Mouse (Mus musculus) induced T-regulatory cell, adult 2 months (primary cell): Measurements from ENCODE around the gene Mif4gd.

Experiments
- DNase-seq: peaks from one replicate; pipeline ENCODE4 v3.0.0-alpha.2; 2012; ENCODE audit warnings: low read depth

Mif4gd gene

DNA sequence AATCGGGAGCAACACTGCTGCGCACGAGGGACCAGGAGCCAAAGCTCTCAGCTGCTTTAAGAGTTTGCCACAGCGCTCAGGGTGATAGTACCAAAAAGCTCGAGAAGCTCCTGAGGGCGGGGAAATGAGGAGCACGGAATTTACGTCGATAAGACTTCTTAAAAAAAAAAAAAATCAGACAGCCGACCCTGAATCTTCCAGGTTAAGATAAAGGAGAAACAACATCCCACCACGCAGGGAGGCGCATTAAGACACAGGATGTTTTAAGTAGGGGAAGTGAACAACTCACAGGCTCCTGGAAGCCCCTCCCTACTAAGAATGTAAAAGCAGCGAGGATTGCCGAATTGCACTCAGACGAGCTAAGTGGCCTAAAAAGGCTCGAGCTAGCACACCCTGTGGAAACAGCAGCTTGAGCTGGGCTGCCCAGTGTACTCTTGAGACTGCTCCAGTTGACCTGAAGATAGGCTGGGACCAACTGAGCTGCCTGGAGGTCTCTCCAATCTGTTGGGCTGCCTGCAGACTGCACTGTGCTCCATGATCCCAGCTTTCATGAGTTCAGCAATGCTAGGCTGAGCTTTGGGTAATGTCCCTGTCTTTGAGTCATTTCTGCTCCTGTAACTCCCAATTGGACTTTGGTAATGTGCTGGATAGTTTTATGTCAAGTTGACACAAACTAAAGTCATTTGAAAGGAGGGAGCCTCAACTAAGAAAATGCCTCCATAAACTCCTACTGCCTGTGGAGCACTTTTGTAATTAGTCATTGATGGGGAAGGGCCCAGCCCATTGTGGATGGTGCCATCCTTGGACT is 573 bp upstream of the Mif4gd start:
- no peak for DNase-seq

GRCm38 (mm10) chr11:115612059-115612409 is 735 bp downstream of the Mif4gd start:
- no peak for DNase-seq

GRCm38 (mm10) chr11:115611173-115611572 is 1.6 kb downstream of the Mif4gd start:
- no peak for DNase-seq

GRCm38 (mm10) chr11:115609576-115609975 is 3.2 kb downstream of the Mif4gd start:
- no peak for DNase-seq

- no peak for DNase-seq
Observed at GRCm38 (mm10) chr11:115608421-115609399, 4.1 kb downstream of the Mif4gd start.

DNA sequence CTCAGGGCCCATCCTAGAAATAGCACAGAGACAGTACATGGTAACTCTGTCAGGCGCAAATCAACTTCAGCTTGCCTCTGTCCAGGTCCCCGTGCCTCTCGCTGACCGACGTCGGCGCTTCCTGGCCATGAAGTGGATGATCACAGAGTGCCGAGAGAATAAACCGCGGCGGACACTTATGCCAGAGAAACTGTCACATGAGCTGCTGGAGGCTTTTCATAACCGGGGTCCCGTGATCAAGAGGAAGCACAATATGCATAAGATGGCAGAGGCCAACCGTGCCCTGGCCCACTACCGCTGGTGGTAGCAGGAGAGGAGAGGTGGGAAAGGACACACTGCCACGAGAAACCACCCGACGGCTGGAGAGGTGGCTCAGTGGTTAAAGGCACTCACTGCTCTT is 6.0 kb downstream of the Mif4gd start:
- DNase-seq, result no peak

GRCm38 (mm10) chr11:115604304-115604696 is 8.5 kb downstream of the Mif4gd start:
- peak; percentile 49 for DNase-seq

GRCm38 (mm10) chr11:115603476-115604303 is 9.1 kb downstream of the Mif4gd start, which contains the start of the genes Mrps7 and Gga3:
Gene Mrps7 (plus strand): TSS chr11:115603925.
Gene Gga3 (minus strand): TSS chr11:115604051.
- DNase-seq, result peak; percentile 96

GRCm38 (mm10) chr11:115603128-115603475 is 9.7 kb downstream of the Mif4gd start:
- DNase-seq, result no peak

- DNase-seq, result no peak
Observed at GRCm38 (mm10) chr11:115601174-115601573, 11.6 kb downstream of the Mif4gd start.

DNA sequence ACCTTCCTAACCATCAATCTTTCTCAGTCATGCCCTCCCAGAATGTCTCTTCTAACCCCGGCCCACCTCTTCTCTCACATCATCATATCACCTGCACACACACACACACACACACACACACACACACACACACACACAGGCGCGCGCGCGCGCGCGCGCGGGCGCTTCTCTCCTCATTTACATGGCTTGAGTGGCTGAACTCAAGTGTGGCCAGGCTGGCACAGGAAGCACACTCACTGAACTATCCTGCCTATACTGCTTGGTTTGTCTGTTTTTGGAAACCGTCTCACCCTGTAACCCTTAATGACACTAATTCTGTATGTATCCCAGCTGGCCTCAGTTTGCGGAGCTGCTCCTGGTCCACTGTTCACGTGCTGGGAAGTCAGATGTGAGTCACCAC is 12.0 kb downstream of the Mif4gd start:
- DNase-seq, result no peak

DNA sequence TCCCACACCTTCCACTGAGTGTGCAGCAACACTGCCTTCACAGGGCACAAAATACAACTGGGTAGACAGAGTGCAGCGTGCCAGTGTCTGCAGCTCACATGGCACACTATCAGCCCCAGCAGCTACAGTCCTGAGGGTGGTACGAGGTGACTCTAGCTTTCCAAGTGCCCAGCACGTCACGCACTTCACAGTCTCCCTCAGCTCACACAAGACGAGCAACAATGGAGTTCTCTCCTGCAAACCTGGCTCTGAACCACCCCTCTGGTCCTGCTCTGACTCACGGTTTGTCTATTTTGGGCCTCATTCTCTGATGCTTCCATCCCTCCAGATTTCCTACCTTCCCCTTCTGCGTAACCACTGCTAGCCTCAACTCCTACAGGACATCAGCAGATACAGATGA is 13.0 kb downstream of the Mif4gd start:
- no peak for DNase-seq

DNA sequence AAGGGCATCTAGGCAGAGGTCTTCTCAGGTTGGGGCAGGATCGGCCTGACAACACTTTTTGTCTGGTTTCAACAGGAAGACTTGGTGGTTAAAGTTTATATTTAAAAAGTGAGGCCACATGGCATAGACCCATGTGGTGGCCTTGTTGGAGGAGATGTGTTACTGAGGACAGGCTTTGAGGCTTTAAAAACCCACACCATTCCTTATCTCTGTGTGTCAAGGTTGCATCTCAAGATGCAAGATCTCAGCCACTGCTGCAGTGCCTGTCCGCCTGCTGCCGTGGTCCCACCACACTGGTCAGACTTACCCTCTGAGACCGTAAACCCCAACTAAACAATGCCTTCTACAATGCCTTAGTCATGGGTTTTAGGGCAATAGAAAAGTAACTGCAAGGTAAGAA is 14.5 kb downstream of the Mif4gd start:
- DNase-seq, result no peak

DNA sequence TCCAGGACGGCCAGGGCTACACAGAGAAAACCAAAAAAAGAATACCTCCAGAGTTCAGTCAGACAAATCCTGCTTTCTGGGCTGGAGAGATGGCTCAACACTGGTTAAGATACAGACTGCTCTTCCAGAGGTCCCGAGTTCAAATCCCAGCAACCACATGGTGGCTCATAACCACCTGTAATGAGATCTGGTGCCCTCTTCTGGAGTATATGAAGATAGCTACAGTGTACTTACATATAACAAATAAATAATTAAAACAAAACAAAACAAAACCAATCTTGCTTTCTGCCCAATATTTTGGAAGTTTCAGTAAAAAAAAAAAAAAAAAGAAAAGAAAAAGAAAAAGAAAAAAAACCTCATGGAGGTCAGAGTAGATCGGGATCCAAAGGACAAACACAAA is 17.6 kb downstream of the Mif4gd start:
- DNase-seq, result no peak

- no peak for DNase-seq
Observed at GRCm38 (mm10) chr11:115590526-115591075, 22.2 kb downstream of the Mif4gd start.

DNA sequence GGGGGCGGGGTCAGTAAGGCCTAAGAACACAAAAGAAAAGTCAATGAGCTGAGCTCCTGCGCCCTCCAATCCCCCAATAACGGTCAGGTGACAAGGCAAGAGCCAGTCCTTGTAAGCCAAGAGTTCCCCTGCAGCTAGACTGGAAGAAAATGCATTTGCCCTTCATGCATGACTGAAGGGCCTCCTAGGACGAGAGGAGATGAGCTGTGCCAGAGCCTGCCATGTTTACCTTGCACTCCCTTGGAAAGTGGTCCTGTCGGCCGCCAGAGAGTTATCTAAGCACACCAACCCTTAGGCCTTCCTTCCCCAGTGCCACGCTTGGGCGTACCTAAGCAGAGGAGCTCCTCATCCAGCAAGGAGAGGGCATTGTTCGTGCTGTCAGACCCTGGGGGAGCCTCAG is 24.8 kb downstream of the Mif4gd start:
- DNase-seq, result no peak

DNA sequence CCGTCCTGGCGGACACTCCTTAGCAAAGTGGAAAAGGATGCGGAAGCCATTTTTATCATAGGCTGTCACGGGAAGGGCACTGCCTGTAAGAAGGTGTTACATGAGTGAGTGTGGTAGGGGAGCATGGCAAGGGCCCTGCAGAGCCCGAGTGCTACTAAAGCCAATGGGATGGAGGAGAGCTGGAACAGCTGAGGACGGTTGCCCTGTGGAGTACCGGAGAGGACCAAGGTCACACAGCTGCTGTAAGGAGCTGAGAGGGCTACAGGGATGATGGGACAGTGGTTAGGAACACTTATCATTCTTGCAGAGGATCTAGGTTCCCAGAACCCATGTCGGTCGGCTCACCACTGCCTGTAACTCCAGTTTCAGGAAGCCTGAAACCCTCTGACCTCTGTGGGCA is 26.4 kb downstream of the Mif4gd start:
- no peak for DNase-seq

DNA sequence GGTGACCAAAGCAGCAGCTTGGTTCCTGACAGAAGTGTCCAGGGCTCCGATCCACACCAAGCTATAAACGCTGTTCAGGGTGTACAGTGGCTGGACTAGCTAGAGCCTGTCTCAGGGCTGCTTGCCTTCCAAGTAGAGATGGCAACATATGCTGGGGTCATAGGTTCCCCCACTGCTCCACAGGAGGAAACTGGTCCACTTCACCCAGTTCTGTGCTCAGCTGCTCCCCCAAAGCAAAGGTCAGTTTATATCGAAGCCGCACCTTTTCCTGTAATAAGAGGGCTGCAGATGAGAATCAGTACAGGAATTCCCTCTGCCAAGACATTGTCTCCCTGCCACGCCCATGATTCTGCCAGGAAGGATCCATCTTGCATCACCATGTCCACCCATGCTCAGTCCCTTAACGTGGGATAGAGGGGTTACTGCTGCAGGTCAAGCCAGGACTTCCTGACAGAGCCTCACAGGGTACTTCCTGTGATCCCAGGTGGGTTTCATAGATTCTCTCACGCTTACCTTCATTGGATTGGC is 27.1 kb downstream of the Mif4gd start:
- DNase-seq, result no peak

DNA sequence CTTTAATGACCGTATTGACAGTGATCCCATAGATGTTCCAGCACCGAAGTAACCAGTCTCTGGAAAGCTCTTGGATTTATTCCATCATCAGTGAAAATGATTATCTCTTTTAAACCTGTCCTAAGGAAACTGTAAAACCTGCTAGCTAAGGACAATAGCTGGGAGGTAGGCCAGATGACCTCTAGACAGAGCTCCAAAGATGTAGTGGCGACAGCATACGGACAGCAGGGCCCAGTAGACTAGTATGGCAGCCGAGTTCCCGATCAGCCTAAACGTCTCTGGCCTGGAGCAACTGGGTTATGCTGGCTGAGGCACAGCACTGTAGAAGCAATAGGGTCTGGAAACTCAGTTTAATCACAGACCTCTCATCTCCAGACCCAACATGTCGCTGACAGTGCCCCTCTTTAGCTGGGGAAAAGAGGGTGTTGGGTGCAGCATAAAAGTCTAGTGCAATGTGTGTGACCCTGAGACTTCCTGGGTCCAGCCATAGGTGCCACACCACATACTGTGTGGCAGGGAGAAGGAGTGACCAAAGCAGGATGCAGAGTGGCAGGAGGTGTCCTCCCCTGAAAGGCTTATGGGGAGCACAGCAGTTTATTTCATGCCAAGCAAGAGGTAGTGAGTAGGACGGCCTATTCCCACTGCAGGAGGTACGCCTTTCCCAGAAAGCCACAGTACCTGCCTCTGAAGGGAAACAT is 28.2 kb downstream of the Mif4gd start:
- no peak for DNase-seq

DNA sequence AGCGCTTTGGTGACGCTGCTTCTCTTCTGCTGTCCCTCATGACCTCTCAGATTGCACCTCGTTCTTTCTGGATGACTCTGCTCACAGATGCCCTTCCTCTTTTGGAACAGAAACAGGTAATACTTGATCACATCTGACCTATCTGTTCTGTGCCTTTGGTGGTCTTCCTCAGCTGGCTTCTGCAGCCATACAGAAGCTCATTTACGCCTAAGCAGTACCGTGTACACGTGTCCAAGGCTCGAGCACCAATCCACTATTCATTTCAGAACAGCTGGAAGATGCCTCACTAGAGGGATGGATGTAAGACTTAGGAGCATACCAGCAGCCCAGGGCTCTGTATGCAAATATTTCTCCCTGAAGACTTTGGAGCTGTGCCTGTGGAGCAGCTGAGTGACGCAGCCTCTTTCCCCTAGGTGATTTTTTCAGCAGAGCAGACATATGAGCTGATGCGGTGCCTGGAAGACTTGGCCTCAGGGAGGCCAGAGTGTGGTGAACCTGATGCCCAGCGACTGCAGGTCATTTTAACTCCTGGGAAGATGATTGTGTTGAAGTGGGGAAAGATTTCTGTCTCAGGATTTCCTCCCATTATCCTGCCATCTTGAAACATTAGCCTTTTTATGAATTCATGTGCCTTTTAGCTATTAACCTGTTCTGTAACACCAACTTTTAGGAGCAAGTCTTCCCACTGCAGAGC is 29.7 kb downstream of the Mif4gd start:
- no peak for DNase-seq
